Mouse (Mus musculus) adrenal gland, postnatal 14 days (tissue): ENCODE measurements at regions not wholly inside any gene's neighbourhood (a gene's known extent, or its start where the extent isn't known, plus 50 kb on each side); places are given as distances from the start of the nearest gene placed in this dataset.

Source experiments
- DNase-seq: peaks from one replicate; pipeline ENCODE4 v3.0.0; 2021; ENCODE audit warnings: mixed read lengths
- microRNA-seq, 2 experiments: library from miRNA; unstranded; fragments of <30 nt; microRNA quantifications; one replicate each; pipeline ENCODE4 v1.2.0; 2021

DNA sequence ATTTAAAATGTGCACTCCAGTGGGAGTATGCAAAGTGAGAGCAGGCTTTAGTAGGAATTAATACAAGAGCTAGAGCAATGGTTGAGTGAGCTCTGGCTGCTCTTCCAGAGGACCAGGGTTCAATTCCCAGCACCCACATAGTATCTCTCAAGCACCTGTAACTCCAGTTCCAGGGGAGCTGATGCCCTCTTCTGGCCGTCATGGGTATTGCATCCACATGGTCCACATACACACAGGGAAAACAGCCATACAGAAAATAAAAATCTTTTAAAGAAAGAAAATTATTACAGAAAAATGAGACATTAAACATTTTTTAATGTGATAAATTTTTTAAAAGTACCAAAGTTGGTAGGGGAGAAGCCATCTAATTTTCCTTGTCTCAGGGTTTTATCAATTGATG is 196.3 kb downstream of the Cdc5l start:
- no peak for DNase-seq

DNA sequence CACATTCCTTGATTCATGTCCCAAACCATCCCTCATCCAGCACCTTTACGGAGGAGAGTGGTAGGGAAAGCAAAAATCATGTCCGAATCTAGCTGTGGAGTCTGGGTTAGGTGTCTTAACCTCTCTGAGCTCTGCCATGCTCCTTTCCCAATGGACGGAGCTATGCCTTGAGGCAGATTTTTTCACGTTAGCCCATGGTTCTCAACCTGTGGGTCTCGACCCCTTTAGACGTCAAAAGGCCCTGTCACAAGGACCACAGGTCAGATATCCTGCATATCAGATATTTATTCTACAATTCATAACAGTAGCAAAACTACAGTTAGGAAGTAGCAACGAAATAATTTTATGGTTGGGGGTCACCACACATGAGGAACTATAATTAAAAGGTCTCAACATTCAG is 198.1 kb downstream of the Cdc5l start:
- no peak for DNase-seq

DNA sequence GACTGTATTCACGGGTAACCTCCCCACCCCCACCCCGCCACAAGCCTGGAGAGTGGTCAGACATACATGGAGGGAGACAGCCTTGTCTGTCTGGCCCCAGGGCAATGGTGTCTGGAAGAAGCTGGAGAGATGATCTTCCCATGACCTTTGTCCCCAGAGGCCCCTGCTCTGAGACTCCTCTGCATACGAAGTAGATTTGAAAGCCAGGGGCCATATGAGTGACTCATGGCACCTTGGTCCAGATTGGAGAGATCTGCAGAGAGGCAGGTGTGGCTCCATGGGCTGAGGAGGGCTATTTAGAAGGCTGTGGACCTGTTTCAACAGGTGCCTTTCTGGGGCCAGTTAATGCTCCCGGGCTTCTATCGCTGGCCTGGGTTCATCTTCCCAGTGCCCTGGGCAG is 200.7 kb downstream of the Cdc5l start:
- no peak for DNase-seq

DNA sequence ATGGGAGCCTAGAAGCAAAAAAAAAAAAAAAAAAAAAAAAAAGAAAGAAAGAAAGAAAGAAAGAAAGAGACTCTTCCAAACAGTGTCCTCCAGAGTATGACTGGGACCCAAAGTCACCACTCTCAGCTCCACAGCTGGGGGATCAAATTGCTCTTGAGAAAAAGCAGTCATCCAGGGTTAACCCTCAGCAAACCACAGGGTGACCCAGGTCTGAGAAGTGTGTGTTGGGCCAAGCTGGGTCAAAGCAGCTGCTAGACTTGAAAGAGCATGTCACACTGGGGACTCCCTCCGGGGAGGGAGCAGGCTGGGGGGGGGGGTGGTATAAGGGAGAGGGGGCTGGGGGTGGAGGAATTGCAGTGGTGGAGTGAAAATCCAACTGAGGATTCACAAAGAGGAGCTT is 206.3 kb downstream of the Cdc5l start:
- DNase-seq: no peak

DNA sequence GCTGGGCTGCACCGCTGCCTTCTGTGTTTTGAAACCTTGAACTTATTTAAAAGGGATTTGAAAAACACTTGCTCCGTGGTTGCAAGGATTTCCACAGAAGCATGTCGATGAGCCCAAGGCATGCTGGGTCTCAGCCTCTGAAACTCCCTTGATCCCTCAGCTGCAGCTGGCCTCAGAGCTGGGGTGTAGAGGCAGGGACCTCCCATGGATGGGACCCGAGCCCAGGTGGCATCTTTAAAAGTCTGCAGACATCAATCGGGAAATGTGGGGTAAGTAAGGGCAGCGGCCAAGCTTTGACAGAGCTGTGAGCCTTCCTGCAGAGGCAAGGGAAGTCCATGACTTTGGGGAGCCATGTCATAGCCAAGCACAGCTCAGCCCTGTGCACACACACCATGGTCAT is 207.1 kb downstream of the Cdc5l start:
- DNase-seq: no peak

- no peak for DNase-seq
Observed at GRCm38 (mm10) chr17:45221625-45222024, 211.9 kb downstream of the Cdc5l start.

GRCm38 (mm10) chr17:45217126-45217525 is 216.4 kb downstream of the Cdc5l start:
- DNase-seq: no peak

DNA sequence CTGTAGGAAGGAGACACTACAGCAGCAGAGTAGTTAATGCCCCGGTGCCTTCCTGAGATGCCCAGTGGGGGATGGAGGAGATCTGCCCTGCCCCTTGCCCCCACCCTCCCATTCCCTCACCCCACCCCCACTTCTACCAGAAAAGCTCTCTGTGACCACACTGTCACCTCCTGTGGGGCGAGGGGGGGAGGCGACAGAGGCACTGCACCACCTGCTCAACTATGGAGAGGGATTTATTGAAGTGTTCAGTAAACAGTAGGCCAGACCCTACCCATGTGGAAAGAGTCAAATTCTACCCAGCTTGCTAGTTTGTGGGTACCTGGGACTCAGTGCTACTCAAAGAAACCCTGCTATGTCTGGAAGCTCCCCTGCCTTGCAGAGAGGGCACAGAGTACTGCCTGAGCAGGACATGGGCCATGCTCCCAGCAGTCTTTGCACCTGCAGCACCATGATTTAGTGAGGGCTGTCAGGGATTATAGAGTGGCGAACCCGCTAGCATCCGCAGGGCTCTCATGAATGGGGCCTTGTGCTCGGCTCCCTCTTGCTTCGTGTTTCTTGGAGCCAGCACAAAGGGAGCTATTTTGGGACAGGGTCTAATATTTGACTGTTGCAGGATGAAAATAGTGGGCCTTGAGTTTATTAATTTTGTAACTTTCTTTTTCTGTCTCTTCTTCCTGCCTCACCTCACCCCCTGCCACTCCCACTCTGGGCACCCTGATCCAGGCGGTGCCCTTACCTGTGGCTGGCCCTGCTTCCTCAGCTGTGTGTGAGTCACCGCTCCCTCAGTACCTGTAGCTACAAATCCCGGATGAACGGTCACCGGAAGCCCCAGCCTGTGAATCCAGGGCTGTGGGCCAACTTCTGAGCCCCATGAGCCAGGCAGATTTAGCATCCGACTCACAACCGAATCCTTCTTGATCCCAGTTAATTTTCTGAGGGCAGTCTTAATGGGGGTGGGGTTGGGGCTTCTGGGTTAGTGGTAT is 218.2 kb downstream of the Cdc5l start:
- no peak for DNase-seq

DNA sequence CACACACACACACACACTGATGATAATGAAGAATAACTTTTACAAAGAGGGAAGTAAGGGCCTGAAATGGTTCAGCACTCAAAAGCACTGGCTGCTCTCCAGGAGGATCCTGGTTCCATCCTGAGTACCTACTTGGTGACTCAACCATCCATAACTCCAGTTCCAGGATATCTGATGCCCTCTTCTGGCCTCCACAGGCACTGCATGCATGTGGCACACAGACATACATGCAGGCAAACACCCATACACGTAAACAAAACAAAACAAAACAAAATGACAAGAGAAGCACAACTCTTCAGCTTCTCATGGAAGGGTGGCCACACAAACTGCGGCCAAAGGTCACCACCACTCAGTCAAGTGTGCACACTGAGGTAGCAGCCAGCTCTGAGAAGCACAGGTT is 222.6 kb downstream of the Cdc5l start:
- DNase-seq: no peak

GRCm38 (mm10) chr17:45209387-45209663 is 224.2 kb downstream of the Cdc5l start:
- DNase-seq: no peak

GRCm38 (mm10) chr17:45208596-45209386 is 224.7 kb downstream of the Cdc5l start:
- DNase-seq: no peak

DNA sequence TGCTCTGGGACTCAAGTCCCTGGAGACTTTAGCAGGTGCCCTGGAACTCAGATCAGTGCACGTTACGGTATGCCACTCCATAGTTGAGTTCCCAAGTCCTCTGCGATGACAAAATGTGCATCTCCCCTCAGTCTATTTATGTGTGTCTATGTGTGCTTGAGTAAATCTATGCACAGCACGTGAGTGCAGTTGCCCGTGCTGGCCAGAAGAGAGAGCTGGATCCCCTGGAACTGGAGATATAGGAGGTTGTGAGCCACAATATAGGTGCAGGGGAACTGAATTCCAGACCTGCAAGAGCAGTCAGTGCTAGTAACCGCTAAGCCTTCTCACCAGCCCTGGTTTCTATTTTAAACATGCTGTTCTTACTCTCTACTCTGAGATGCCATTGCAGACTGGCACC is 237.8 kb downstream of the Cdc5l start:
- no peak for DNase-seq

DNA sequence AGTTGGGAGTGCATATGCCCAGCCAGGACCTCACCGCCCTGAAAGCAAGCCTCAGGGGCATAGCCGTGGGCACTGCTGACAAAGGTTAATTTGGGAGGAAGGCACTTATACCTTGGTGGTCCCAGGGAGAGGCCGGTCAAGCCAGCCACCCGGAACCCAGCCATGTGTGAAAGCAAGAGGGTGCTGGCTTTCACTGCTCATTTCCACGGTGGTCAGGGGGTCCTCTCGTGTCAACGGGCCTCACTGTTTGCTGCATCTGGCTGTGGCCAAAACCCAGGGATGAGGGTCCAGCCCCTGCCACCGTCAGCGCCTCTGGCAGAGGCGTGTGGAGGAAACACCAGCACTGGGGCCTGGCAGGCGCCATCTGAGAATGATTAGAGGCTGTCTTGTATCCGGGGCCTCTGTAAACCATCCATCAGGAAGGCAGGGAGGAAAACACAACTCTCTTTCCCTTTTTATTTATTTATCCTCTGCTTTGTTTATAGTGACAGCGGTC is 238.7 kb downstream of the Cdc5l start:
- DNase-seq: no peak

DNA sequence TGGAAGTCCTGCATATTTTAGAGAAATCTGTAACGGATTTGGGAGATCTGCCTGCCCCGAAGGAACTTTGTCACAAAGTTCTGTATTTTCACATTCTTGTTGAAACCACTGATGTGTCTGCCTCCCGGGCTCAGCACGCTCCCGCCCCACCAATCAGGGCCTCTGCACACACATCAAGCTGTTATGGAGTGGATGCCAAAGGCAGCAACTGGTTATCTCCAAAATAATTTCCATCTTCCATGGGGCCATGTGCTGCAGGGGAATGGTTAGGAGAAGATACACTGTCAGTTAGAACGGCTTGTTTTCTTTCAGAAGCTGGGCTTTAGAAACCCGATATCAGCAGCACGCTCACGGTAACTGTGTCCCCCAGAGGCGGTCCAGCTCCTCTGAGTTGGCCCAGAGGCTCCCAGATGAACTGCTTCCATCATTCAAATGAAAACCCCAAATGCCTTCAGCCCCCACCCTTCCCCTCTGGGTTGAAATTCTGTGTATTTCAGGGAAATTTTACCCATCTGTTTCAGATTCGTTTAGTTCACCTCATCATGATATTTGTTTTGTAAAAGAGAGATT is 240.0 kb downstream of the Cdc5l start:
- DNase-seq: no peak

- DNase-seq: no peak
Observed at GRCm38 (mm10) chr17:45187402-45187801, 246.1 kb downstream of the Cdc5l start.

GRCm38 (mm10) chr17:45176340-45176739 is 257.2 kb downstream of the Cdc5l start:
- DNase-seq: no peak

GRCm38 (mm10) chr17:45169257-45169994 is 264.1 kb downstream of the Cdc5l start:
- DNase-seq: no peak

Small RNA genes in the stretch of these regions (microRNA-seq; reads per million reads assigned to microRNA genes)
- 0 reads per million in 2 experiments for gene Gm24979
